Mouse (Mus musculus): ENCODE measurements at regions not wholly inside any gene's neighbourhood (a gene's known extent, or its start where the extent isn't known, plus 50 kb on each side); places are given as distances from the start of the nearest gene placed in this dataset.
A peak's percentile ranks its signal among the peaks of the same experiment; 100 is the strongest.

DNA sequence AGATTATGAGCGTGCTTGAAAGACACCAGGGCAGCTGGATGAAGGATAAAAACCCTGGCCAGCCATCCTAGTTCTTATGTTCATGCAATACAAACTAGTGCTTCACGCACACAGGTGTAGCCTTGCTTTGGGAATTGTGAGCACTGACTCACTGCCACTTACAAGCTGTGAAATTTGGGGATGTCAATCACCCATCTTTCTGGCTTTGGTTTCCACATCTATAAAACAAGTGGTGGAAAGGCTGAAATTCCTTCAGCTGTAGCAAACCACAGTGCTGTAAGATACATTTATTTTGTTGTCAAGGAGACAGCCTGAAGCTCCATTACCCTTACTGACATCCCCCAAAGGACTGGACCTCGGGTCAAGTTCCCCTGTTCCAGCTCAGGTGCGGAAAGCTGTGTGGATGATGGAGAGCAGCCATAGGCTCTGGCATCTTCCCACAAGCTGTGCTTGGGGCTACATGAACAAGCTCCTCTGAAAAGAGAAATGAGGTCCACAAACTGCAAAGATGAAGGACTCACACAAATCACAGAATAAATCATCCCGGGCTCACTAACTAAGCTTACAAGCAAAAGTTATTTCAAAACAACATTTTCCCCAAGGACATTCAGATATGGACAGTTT is 123.1 kb downstream of the Snx19 start:
- no peak overlapping the region for H3K4me3 ChIP-seq
- no peaks in the 10 kb centered on the region for H3K9me3 ChIP-seq
- no peaks in the 10 kb centered on the region for H3K36me3 ChIP-seq (replicated peaks)
- H3K4me1 ChIP-seq = no peaks in the 10 kb centered on the region
- 85% methylated on average over 5 of the region's 5 CpGs for WGBS
- no peak for DNase-seq (ENCODE audit: extremely low spot score, low spot score)
- no peak overlapping the region for H3K27ac ChIP-seq
- no peaks in the 10 kb centered on the region for H3K27me3 ChIP-seq (ENCODE audit: poor library complexity, severe bottlenecking)

DNA sequence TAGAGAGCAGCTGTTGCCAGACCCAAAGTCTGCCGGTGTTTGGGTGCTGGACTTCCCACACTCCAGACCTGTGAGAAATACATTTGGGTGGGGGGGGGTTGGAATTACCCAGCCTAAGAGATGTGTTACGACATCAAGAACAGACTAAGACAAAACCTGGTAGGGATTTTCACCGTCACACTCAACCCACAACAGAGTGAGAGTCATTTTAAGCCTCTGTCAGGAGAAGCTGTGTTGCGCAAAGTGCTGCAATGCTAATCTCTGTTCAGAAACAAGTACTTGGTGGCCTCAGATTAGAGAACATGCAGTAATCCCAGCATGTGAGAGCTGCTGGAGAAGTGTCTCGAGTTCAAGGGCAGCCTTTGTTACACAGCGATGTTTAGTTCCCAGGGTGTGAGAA is 113.0 kb downstream of the Snx19 start:
- Histone ChIP-seq H3K27me3 (ENCODE audit: poor library complexity, severe bottlenecking) (no peaks in the 10 kb centered on the region), H3K27ac (no peak overlapping the region), H3K36me3 (replicated peaks) (no peaks in the 10 kb centered on the region), H3K9me3 (no peaks in the 10 kb centered on the region), H3K4me3 (no peak overlapping the region), H3K4me1 (peaks cover 9% of the 10 kb centered on the region)
- 85% methylated on average over 6 of the region's 6 CpGs for WGBS
- no peak for DNase-seq (ENCODE audit: extremely low spot score, low spot score)

DNA sequence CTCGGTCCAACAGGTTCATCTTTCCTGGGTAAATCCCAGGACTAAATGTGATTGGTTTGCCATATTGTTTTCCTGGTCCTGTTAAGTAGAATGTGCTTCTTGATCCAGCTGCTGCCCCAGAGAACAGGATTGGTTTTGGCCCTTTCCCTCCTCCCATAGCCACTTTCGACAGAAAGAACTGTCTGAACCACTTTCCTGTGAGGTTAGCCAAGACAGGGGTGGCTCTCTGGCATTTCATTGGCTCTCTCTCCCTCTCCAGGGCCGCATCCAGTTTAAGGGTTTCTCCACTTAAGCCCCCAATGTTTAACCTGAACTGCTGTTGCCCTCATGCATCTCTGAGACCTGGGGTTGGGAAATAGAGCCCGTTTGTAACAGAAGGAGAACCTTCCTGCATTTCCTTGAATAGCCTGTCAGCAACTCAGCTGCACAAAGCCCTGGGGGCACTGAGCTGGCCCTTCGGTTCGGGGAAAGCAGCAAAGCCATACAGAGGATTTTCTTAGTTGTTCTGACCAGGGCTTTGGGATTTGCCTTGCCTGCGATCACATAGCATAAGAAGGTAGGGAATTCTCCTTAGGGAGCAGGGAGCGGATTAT is 109.7 kb downstream of the Snx19 start:
- 55% methylated on average over 8 of the region's 8 CpGs for WGBS
- H3K27ac ChIP-seq = no peak overlapping the region
- DNase-seq (ENCODE audit: extremely low spot score, low spot score) = no peak

DNA sequence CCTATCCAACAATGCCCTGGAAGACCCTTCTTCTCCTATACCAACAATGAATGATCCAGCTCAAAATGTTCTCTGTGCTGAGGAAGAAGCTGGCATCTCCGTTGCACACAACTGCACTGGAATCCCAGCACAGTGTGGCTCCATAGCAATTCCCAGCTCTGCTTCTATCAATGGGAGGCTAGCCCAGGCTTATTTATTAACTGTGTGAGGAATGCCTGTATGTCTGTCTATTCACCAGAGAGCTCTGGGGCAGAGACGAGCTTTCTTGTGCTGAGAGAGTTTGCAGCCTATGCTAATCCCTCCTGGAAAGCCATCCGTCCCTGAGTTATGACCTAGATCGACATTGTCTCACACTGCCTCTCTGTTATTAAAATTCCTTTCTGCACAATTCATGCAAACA is 108.1 kb downstream of the Snx19 start:
- Histone ChIP-seq H3K36me3 (replicated peaks) (no peaks in the 10 kb centered on the region), H3K4me3 (no peak overlapping the region), H3K27me3 (ENCODE audit: poor library complexity, severe bottlenecking) (no peaks in the 10 kb centered on the region), H3K27ac (no peak overlapping the region), H3K9me3 (no peaks in the 10 kb centered on the region), H3K4me1 (peaks cover 19% of the 10 kb centered on the region)
- peak; percentile 9 for DNase-seq (ENCODE audit: extremely low spot score, low spot score)
- 74% methylated on average over 4 of the region's 4 CpGs for whole genome bisulfite sequencing

More for the DNA sequence above, 109.7 kb downstream of the Snx19 start:
- H3K27me3 ChIP-seq (ENCODE audit: poor library complexity, severe bottlenecking) = no peaks in the 10 kb centered on the region
- peaks cover 19% of the 10 kb centered on the region for H3K4me1 ChIP-seq
- H3K36me3 ChIP-seq (replicated peaks) = no peaks in the 10 kb centered on the region
- no peaks in the 10 kb centered on the region for H3K9me3 ChIP-seq
- H3K4me3 ChIP-seq = no peak overlapping the region

DNA sequence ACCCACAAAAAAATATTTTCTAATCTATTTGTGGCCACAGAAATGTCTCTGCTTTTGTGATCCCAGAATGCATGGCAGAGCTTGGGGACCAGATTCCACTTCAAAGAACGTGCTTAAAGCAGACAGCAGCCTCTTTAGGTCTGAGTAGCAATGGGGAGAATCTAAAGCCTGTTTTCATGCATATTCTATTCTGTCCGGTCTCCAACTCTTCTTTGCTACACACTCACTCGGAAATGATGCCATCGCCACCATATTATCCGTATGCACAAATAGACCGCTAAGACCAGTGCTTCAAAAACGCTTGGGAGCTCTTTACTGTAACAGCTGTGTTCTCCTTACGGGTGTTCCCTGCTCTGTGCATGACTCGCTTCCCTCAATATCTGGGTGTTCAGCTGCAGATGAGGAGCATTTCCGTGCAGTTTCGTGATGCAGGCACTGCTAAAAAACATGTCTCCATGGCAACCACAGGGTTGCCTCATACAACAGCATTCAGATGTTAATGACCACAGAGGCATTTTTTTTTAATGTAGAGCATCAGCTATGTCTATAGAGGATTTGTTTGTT is 107.0 kb downstream of the Snx19 start:
- 0 out of 2 replicates have a peak overlapping the region, but pooled peaks have one; percentile 11 for H3K27ac ChIP-seq
- DNase-seq (ENCODE audit: extremely low spot score, low spot score) = no peak
- no peak overlapping the region for H3K4me3 ChIP-seq
- no peaks in the 10 kb centered on the region for H3K36me3 ChIP-seq (replicated peaks)
- H3K9me3 ChIP-seq = no peaks in the 10 kb centered on the region
- peaks cover 19% of the 10 kb centered on the region for H3K4me1 ChIP-seq
- H3K27me3 ChIP-seq (ENCODE audit: poor library complexity, severe bottlenecking) = no peaks in the 10 kb centered on the region
- WGBS = 84% methylated on average over 11 of the region's 11 CpGs

DNA sequence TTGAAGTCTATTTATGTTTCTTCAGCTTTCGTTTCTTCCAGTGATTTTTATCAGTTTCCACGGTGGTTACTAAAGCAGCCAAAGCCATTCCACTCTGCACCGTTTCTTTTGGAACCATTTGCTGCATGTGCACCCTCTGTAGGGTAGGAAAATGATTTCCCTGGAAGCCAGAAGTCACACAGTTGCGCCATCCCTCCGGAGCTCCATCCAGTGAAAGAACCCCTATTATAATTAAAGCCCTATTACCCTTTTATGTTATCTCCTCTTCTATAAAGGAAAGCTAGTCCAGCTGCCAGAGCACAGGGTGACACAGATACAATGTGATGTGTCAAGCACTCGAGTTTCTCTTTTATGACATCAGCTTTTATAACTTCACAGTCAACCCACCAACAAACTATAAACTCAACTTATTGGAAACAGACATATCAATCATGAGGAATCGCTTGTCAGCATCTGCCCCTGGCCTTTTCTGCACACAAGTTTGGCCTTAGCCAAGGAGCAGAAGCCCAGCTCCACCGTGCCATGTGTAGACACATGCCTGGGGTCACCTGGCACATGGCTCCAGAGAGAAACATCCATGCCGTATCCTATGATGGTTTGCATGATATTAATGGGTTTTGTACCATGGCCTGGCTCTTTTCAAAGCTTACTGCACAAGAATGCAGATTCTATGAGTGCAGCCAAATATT is 106.3 kb downstream of the Snx19 start:
- WGBS = 89% methylated on average over 9 of the region's 9 CpGs
- no peaks in the 10 kb centered on the region for H3K27me3 ChIP-seq (ENCODE audit: poor library complexity, severe bottlenecking)
- H3K4me3 ChIP-seq = no peak overlapping the region

DNA sequence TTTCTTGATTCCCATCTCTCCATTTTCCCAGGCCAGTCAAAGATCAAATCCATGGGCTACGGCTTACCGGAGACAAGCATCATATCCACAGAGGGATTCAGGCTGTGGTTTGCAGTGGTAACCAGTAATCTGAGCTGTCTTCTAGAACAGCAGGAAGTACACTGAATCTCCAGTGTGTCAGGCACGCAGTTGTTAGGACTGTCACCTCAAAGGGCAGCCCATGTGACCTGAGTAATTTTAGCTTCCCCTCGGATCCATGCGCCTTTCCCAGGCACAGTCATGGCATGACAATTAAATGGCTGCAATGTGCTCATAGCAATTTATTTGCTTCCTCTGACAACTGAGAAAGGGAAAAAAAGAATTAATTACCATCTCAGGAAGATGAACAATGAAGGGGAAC is 98.2 kb downstream of the Snx19 start:
- DNase-seq (ENCODE audit: extremely low spot score, low spot score) = peak; percentile 8
- 77% methylated on average over 5 of the region's 5 CpGs for WGBS
- no peaks in the 10 kb centered on the region for H3K9me3 ChIP-seq

More for the DNA sequence above, 106.3 kb downstream of the Snx19 start:
- no peak overlapping the region for H3K27ac ChIP-seq
- H3K36me3 ChIP-seq (replicated peaks) = no peaks in the 10 kb centered on the region
- no peaks in the 10 kb centered on the region for H3K9me3 ChIP-seq
- DNase-seq (ENCODE audit: extremely low spot score, low spot score) = no peak
- peaks cover 19% of the 10 kb centered on the region for H3K4me1 ChIP-seq

DNA sequence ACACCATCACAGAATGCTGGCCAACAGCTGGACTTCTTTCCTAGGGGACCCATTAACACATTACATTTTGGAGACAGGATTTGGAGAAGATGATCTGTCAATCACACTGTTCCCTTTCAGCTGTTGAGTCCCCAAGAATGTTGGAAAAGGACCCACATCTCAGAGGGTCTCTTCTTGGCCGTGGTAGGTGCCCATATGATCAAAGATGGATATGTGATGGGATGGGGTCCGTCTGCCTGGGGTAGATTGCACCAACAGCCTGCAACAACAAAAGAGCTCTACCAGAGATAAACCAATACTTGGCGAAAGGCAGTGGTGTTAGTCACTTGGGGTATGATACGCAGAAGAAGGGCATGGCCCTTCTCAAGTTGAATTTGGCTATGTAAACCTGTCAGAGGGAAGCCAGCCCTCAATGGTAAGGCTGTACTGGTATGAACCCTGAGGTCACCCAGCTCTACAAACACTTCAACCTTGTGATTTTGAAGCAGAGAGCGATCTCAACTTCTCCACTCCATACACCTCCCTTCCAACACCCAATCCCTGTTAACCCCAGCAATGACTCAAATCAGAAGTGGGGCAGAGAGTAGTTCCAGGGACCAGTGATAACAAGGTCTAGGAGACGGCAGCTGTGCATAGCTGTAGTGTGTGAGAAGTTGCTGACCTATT is 97.6 kb downstream of the Snx19 start:
- no peaks in the 10 kb centered on the region for H3K27me3 ChIP-seq (ENCODE audit: poor library complexity, severe bottlenecking)
- no peak overlapping the region for H3K27ac ChIP-seq
- WGBS = 88% methylated on average over 6 of the region's 6 CpGs
- H3K4me3 ChIP-seq = no peak overlapping the region
- no peaks in the 10 kb centered on the region for H3K36me3 ChIP-seq (replicated peaks)
- DNase-seq (ENCODE audit: extremely low spot score, low spot score) = peak; percentile 5
- H3K4me1 ChIP-seq = peaks cover 40% of the 10 kb centered on the region
- no peaks in the 10 kb centered on the region for H3K9me3 ChIP-seq

More for the DNA sequence above, 98.2 kb downstream of the Snx19 start:
- Histone ChIP-seq H3K4me1 (peaks cover 34% of the 10 kb centered on the region), H3K36me3 (replicated peaks) (no peaks in the 10 kb centered on the region), H3K4me3 (no peak overlapping the region), H3K27ac (no peak overlapping the region), H3K27me3 (ENCODE audit: poor library complexity, severe bottlenecking) (no peaks in the 10 kb centered on the region)

DNA sequence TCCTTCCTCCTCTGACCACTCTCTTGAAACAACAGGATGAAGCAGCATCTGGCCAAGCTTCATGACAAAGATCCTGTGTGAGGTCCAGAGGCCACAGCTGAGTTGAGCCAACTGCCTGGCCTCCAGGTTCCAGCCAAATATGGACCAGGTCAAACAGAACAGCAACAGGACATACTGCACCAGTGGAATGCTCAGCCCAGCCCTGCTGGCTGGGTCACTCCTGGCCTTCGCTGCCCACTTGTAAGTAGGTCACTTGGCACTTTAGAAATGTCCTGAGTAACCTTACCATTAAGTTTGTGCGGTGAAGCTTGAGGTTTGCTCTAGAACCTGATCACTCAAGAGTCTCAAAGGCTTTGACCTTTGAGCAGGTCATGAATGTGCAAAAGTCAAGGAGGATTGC is 96.9 kb downstream of the Snx19 start:
- WGBS = 92% methylated on average over 2 of the region's 2 CpGs
- peak; percentile 10 for DNase-seq (ENCODE audit: extremely low spot score, low spot score)
- Histone ChIP-seq H3K4me3 (no peak overlapping the region), H3K36me3 (replicated peaks) (no peaks in the 10 kb centered on the region), H3K27me3 (ENCODE audit: poor library complexity, severe bottlenecking) (no peaks in the 10 kb centered on the region), H3K27ac (no peak overlapping the region), H3K9me3 (no peaks in the 10 kb centered on the region), H3K4me1 (peaks cover 44% of the 10 kb centered on the region)

DNA sequence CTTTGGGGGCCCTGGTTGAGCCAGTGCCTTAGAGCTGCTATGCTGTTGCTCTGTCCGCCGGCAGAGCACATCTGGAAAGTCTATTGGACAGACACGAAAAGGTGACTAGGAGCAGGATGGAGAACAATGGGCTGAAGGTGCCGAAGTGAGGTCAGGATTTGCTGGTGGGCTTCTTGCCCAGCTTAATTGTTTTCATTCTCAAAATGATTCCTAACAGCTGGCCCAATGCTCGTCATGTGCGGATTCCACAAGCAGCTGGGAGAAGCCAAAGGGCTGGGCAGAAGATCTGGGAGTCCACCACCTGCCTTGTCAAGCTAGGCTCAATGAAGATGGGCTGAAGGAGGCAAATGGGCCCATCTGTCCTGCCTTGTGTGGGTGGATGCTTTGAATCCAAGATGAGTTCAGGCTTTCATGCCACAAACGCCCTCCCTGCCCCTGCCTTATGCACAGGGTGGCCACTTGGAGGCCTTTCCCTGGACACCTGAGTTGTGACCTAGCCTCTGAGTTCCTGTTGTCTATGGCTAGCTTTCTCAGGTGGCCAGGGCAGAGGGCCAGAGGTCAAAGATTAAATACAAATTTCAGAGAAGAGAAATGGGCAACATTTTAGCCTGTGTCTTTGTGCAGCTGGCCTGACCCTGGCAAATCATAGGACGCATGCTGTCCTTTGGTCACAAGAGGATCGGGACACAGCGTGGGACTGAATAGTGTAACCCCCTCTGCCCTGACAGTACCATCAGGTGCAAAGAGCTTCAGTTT is 95.9 kb downstream of the Snx19 start:
- Histone ChIP-seq H3K4me1 (peaks cover 44% of the 10 kb centered on the region), H3K4me3 (no peak overlapping the region), H3K36me3 (replicated peaks) (no peaks in the 10 kb centered on the region), H3K9me3 (no peaks in the 10 kb centered on the region), H3K27me3 (ENCODE audit: poor library complexity, severe bottlenecking) (no peaks in the 10 kb centered on the region), H3K27ac (peak overlapping the region; percentile 40; the same call in 1 of the 2 replicates)
- peak; percentile 14 for DNase-seq (ENCODE audit: extremely low spot score, low spot score)
- 75% methylated on average over 10 of the region's 10 CpGs for WGBS

DNA sequence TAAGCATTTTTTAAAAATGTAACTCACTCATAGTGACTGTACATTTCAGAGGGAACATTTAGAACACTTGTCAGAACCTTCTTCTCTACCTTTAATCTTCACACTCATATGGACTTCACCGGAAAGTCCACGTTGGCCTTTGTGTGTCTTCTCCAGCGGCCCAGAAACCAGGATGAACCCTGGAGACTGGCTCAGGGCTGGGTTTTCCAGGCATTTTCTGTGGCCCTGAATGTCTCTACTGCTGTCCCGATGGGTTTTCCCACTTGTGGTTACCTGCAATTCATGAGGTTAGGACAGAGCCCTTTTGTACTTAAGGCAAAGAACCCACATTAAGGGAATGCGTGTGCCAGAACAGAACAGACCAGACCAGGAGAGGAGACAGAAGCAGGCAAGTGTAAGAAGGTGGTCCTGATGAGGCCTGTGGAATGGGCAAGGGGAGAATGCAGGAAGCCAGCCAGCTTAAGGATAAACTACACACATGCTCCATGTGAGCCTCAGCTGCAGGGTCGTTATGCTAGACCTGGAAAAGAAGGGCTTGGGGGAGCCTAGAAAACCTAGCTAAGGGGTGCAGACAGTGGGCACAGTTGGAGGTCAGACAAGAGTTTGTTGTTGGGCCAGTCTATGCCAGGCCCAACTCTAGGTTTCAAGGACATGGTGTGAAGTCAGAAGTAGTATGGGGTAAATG is 94.8 kb downstream of the Snx19 start:
- H3K4me1 ChIP-seq = peaks cover 44% of the 10 kb centered on the region
- peak overlapping the region; percentile 40 for H3K27ac ChIP-seq

More for the DNA sequence above, 94.8 kb downstream of the Snx19 start:
- no peaks in the 10 kb centered on the region for H3K27me3 ChIP-seq (ENCODE audit: poor library complexity, severe bottlenecking)
- peak; percentile 12 for DNase-seq (ENCODE audit: extremely low spot score, low spot score)
- H3K4me3 ChIP-seq = no peak overlapping the region
- WGBS = 76% methylated on average over 6 of the region's 6 CpGs
- no peaks in the 10 kb centered on the region for H3K36me3 ChIP-seq (replicated peaks)
- H3K9me3 ChIP-seq = no peaks in the 10 kb centered on the region

Data from forebrain, embryonic 10.5 days (tissue).